Mouse (Mus musculus): ENCODE measurements at regions not wholly inside any gene's neighbourhood (a gene's known extent, or its start where the extent isn't known, plus 50 kb on each side); places are given as distances from the start of the nearest gene placed in this dataset.
"Not testable (repeated sequence)": the region's sequence is repeated elsewhere in the genome, so short reads cannot be mapped to it uniquely, and the experiment has no call there.

GRCm38 (mm10) chr14:61753421-61753820, 146.2 kb downstream of the Kcnrg start:
- no peak for DNase-seq (ENCODE audit: low read depth in 1 of 2, low spot score in 2 of 2)

- DNase-seq (ENCODE audit: low read depth in 1 of 2, low spot score in 2 of 2) = no peak
These were observed 149.4 kb downstream of the Kcnrg start for GRCm38 (mm10) chr14:61756651-61757050.

- peak; percentile 34 to 52 for DNase-seq (ENCODE audit: low read depth in 1 of 2, low spot score in 2 of 2)
These were observed 150.0 kb downstream of the Kcnrg start for GRCm38 (mm10) chr14:61757086-61757822.

GRCm38 (mm10) chr14:61757823-61758175, 150.5 kb downstream of the Kcnrg start:
- DNase-seq (ENCODE audit: low read depth in 1 of 2, low spot score in 2 of 2) = no peak

- DNase-seq (ENCODE audit: low read depth in 1 of 2, low spot score in 2 of 2) = no peak
These were observed 151.3 kb downstream of the Kcnrg start for GRCm38 (mm10) chr14:61758586-61758985.

GRCm38 (mm10) chr14:61760176-61760575, 152.9 kb downstream of the Kcnrg start:
- not testable (repeated sequence) for DNase-seq (ENCODE audit: low read depth in 1 of 2, low spot score in 2 of 2)

GRCm38 (mm10) chr14:61762076-61762475, 154.8 kb downstream of the Kcnrg start:
- no peak for DNase-seq (ENCODE audit: low read depth in 1 of 2, low spot score in 2 of 2)

GRCm38 (mm10) chr14:61769881-61770280, 162.6 kb downstream of the Kcnrg start:
- no peak for DNase-seq (ENCODE audit: low read depth in 1 of 2, low spot score in 2 of 2)

GRCm38 (mm10) chr14:61774171-61774570, 166.9 kb downstream of the Kcnrg start:
- no peak for DNase-seq (ENCODE audit: low read depth in 1 of 2, low spot score in 2 of 2)

- DNase-seq (ENCODE audit: low read depth in 1 of 2, low spot score in 2 of 2) = no peak
These were observed 171.4 kb downstream of the Kcnrg start for GRCm38 (mm10) chr14:61778618-61779017.

- DNase-seq (ENCODE audit: low read depth in 1 of 2, low spot score in 2 of 2) = no peak
These were observed 175.9 kb downstream of the Kcnrg start for GRCm38 (mm10) chr14:61783206-61783605.

- DNase-seq (ENCODE audit: low read depth in 1 of 2, low spot score in 2 of 2) = no peak
These were observed 177.4 kb downstream of the Kcnrg start for GRCm38 (mm10) chr14:61784609-61785008.

- no peak for DNase-seq (ENCODE audit: low read depth in 1 of 2, low spot score in 2 of 2)
These were observed 178.8 kb downstream of the Kcnrg start for GRCm38 (mm10) chr14:61786031-61786430.

- DNase-seq (ENCODE audit: low read depth in 1 of 2, low spot score in 2 of 2) = no peak
These were observed 180.5 kb downstream of the Kcnrg start for GRCm38 (mm10) chr14:61787746-61788145.

GRCm38 (mm10) chr14:61788998-61789790, 181.9 kb downstream of the Kcnrg start:
- peak; percentile 70 to 79 for DNase-seq (ENCODE audit: low read depth in 1 of 2, low spot score in 2 of 2)

GRCm38 (mm10) chr14:61795976-61796645, 188.9 kb downstream of the Kcnrg start:
- DNase-seq (ENCODE audit: low read depth in 1 of 2, low spot score in 2 of 2) = no peak

GRCm38 (mm10) chr14:61796671-61797070, 189.4 kb downstream of the Kcnrg start:
- DNase-seq (ENCODE audit: low read depth in 1 of 2, low spot score in 2 of 2) = no peak

- DNase-seq (ENCODE audit: low read depth in 1 of 2, low spot score in 2 of 2) = no peak
These were observed 196.2 kb downstream of the Kcnrg start for GRCm38 (mm10) chr14:61803421-61803925.

- DNase-seq (ENCODE audit: low read depth in 1 of 2, low spot score in 2 of 2) = no peak
These were observed 198.2 kb downstream of the Kcnrg start for GRCm38 (mm10) chr14:61805433-61805832.

- DNase-seq (ENCODE audit: low read depth in 1 of 2, low spot score in 2 of 2) = no peak
These were observed 200.9 kb downstream of the Kcnrg start for GRCm38 (mm10) chr14:61808193-61808592.

GRCm38 (mm10) chr14:61809716-61810437, 202.6 kb downstream of the Kcnrg start:
- no peak for DNase-seq (ENCODE audit: low read depth in 1 of 2, low spot score in 2 of 2)

Measured in monocyte, adult 2 months (primary cell).